Comparison of ENCODE assay signal across 19 mouse cellular contexts in genomic region chr3:32367516-32367915, GRCm38 (mm10). TPM values are rescaled to one million over a fixed set of nuclear protein-coding genes. Genes with fewer than 3 reads are reported as not detected.
DNase-seq lines count a peak whose midpoint lies in the region; ATAC-seq lines count a peak whose summit lies in the region.
"Had no signal": no experiment of that assay in that cellular context is flagged by ENCODE, and none has a peak within 500 bp of the region (broad histone marks: within the 10 kb centered on the region; RNA-seq: fewer than 3 reads in every experiment).

No protein-coding gene starts in this region.

- no peak for ATAC-seq in embryonic facial prominence, embryonic 11.5 days (replicated peaks; ENCODE audit: insufficient number of reproducible peaks, low FRiP score, low TSS enrichment, low read depth)
- no peak for ATAC-seq in megakaryocyte progenitor cell, adult 5-6 weeks (replicated peaks; ENCODE audit: poor library complexity)
- ATAC-seq: forebrain, embryonic 13.5 days; intestine, embryonic 15.5 days had no signal

- H3K4me1 ChIP-seq in embryonic facial prominence, embryonic 11.5 days (ENCODE audit: control insufficient read depth, insufficient read depth, low read length), result no peaks in the 10 kb centered on the region; the same call in 1 of the 2 replicates

- WGBS in embryonic facial prominence, embryonic 11.5 days, result 78% methylated on average over 1 of the region's 1 CpGs

- no peak overlapping the region for H3K4me2 ChIP-seq in embryonic facial prominence, embryonic 11.5 days (ENCODE audit: low read depth, low read length)
- H3K4me2 ChIP-seq: embryonic facial prominence, embryonic 12.5 days; forebrain, embryonic 13.5 days; intestine, embryonic 15.5 days had no signal

- no peaks in the 10 kb centered on the region for H3K27me3 ChIP-seq in embryonic facial prominence, embryonic 11.5 days (ENCODE audit: control insufficient read depth, insufficient read depth, low read length)
- H3K27me3 ChIP-seq: forebrain, embryonic 13.5 days; intestine, embryonic 15.5 days had no signal

- H3K9me3 ChIP-seq in embryonic facial prominence, embryonic 11.5 days (replicated peaks; ENCODE audit: control insufficient read depth, low read length), result no peaks in the 10 kb centered on the region
- H3K9me3 ChIP-seq: embryonic facial prominence, embryonic 12.5 days; forebrain, embryonic 13.5 days; heart, embryonic 10.5 days; intestine, embryonic 15.5 days had no signal

- H3K27ac ChIP-seq in embryonic facial prominence, embryonic 11.5 days (replicated peaks; ENCODE audit: low read depth, low read length), result no peak overlapping the region
- H3K27ac ChIP-seq: embryonic facial prominence, embryonic 12.5 days; forebrain, embryonic 13.5 days; heart, embryonic 10.5 days; hindbrain, embryonic 14.5 days; intestine, embryonic 15.5 days had no signal

- no peak overlapping the region for H3K9ac ChIP-seq in embryonic facial prominence, embryonic 11.5 days (replicated peaks; ENCODE audit: low read length)
- H3K9ac ChIP-seq: embryonic facial prominence, embryonic 12.5 days; forebrain, embryonic 13.5 days; hindbrain, embryonic 14.5 days; intestine, embryonic 15.5 days had no signal

- H3K4me3 ChIP-seq in embryonic facial prominence, embryonic 11.5 days (ENCODE audit: low read depth, low read length), result no peak overlapping the region
- H3K4me3 ChIP-seq: embryonic facial prominence, embryonic 12.5 days; forebrain, embryonic 13.5 days; heart, embryonic 10.5 days; intestine, embryonic 15.5 days had no signal

- H3K36me3 ChIP-seq in embryonic facial prominence, embryonic 11.5 days (replicated peaks; ENCODE audit: control insufficient read depth, insufficient read depth, low read depth, low read length), result no peaks in the 10 kb centered on the region
- H3K36me3 ChIP-seq: embryonic facial prominence, embryonic 12.5 days; heart, embryonic 10.5 days; intestine, embryonic 15.5 days had no signal

- DNase-seq in 3T3-L1 (ENCODE audit: low read depth, low spot score) (peak; percentile 75), A20 (ENCODE audit: low read depth, low spot score) (peak; percentile 30)
- peak; percentile 43 for DNase-seq in embryonic facial prominence, embryonic 11.5 days (ENCODE audit: low spot score)
- no peak for DNase-seq in frontal cortex, postnatal 36 days (ENCODE audit: low spot score in 2 of 2)
- no peak for DNase-seq in heart, postnatal 4 days
- DNase-seq: adrenal gland, postnatal 10 days; cerebellum, adult 11 months; cerebellum, adult 9-10 months; cerebellum, postnatal 25 days; gastrocnemius, postnatal 10 days; heart, adult 18-20 months; heart, postnatal 10 days; kidney, adult 2 months had no signal

RNA-seq across cellular contexts. Expression of gene Zmat3, which starts 1.7 kb away (rescaled TPM):
- polyA plus RNA-seq in embryonic facial prominence, embryonic 11.5 days (2014; fragmentation: Nextera tagmentation; extraction: Ambion mirVana), result 6.8 and 8.2 TPM in 2 replicates
- total RNA-seq in heart, postnatal 4 days (2021), result 10 to 100 TPM; 13.8 to 14.1 TPM
- total RNA-seq in megakaryocyte progenitor cell, adult 5-6 weeks (2015), result 1.9 TPM in 2 replicates
- 0.12 and 0.64 TPM in 2 replicates for total RNA-seq in megakaryocyte progenitor cell, adult 5-6 weeks (2017)

RNA-seq across cellular contexts. Expression of gene Pik3ca, which starts 30.0 kb away (rescaled TPM):
- 18.0 and 23.3 TPM in 2 replicates for polyA plus RNA-seq in embryonic facial prominence, embryonic 11.5 days (2014; fragmentation: Nextera tagmentation; extraction: Ambion mirVana)
- 10 to 100 TPM; 42.0 to 44.3 TPM for total RNA-seq in heart, postnatal 4 days (2021)
- 19.1 and 19.9 TPM in 2 replicates for total RNA-seq in megakaryocyte progenitor cell, adult 5-6 weeks (2015)
- 21.1 and 23.2 TPM in 2 replicates for total RNA-seq in megakaryocyte progenitor cell, adult 5-6 weeks (2017)

Comparison
In these comparisons a context has a peak if more than half of its experiments do, and no peak if none do; other contexts are left out.
1. DNase-seq: peak in 3T3-L1 (single experiment), A20 (single experiment) and embryonic facial prominence, embryonic 11.5 days (single experiment); none in frontal cortex, postnatal 36 days (0 of 2) and heart, postnatal 4 days (single experiment).
2. RNA of gene Zmat3, which starts 1.7 kb away (total RNA-seq): 13.8 to 14.1 TPM in heart, postnatal 4 days; 0.12 to 1.9 TPM in megakaryocyte progenitor cell, adult 5-6 weeks; every median in the first group is over 4 times any median in the second.